Mouse (Mus musculus) heart, embryonic 11.5 days (tissue): ENCODE measurements around the gene Ptpdc1. TPM values are rescaled to one million over a fixed set of nuclear protein-coding genes. Genes with fewer than 3 reads are reported as not detected.

Experiments used
- ATAC-seq: fragments of 200-750 bp; cut with Nextera tagmentation; replicated peaks from 2 replicates; pipeline ENCODE4 v1.8.0; 2017; ENCODE audit warnings: moderate library complexity; ENCODE audit not compliant: insufficient number of reproducible peaks, low FRiP score, low TSS enrichment
- H3K27ac ChIP-seq: fragments of 300-500 bp; sonication (generic); 2 replicates; pipeline ENCODE4 v1.5.1; 2014; ENCODE audit warnings: mild to moderate bottlenecking, low read depth, low read length
- H3K27me3 ChIP-seq: fragments of 300-500 bp; sonication (generic); 2 replicates; pipeline ENCODE4 v1.6.1; 2014; ENCODE audit warnings: mild to moderate bottlenecking, low read length, mixed read lengths; ENCODE audit not compliant: control insufficient read depth, insufficient read depth
- H3K36me3 ChIP-seq: fragments of 300-500 bp; sonication (generic); 2 replicates; pipeline ENCODE4 v1.6.1; 2014; ENCODE audit warnings: mild to moderate bottlenecking, low read length, moderate library complexity, mixed read lengths; ENCODE audit not compliant: control insufficient read depth, insufficient read depth
- H3K4me1 ChIP-seq: fragments of 300-500 bp; sonication (generic); 2 replicates; pipeline ENCODE4 v1.6.1; 2014; ENCODE audit warnings: low read length; ENCODE audit not compliant: control insufficient read depth, insufficient read depth
- H3K4me2 ChIP-seq: fragments of 300-500 bp; sonication (generic); 2 replicates; pipeline ENCODE4 v1.6.1; 2014; ENCODE audit warnings: mild to moderate bottlenecking, moderate library complexity
- H3K4me3 ChIP-seq: fragments of 300-500 bp; sonication (generic); 2 replicates; pipeline ENCODE4 v1.5.1; 2014; ENCODE audit warnings: low read depth, low read length
- H3K9ac ChIP-seq: fragments of 300-500 bp; sonication (generic); 2 replicates; pipeline ENCODE4 v1.6.1; 2014; ENCODE audit warnings: mild to moderate bottlenecking, low read depth, low read length, moderate library complexity
- H3K9me3 ChIP-seq: fragments of 300-500 bp; sonication (generic); replicated peaks from 2 replicates; pipeline ENCODE4 v1.6.1; 2016; ENCODE audit warnings: low read length; ENCODE audit not compliant: control insufficient read depth
- WGBS: fragments of 180-500 bp; shearing (Covaris S2); extraction: QIAGEN DNeasy Blood & Tissue Kit; methylation state at CpG from one replicate; pipeline ENCODE4 v1.1.7; 2014; ENCODE audit not compliant: insufficient replicate concordance; 5-methylcytosine and 5-hydroxymethylcytosine counted together
- polyA plus RNA-seq: library from polyadenylated mRNA; unstranded; fragments of >200 nt; fragmentation: Nextera tagmentation; extraction: Ambion mirVana; gene quantifications from 2 replicates; pipeline ENCODE4 v1.2.1, GENCODE M21; 2014

Gene Ptpdc1
- polyA plus RNA-seq, 1 experiment from 2014 or later = 5.6 TPM

GRCm38 (mm10) chr13:48646696-48647095 is 21.2 kb upstream of the Ptpdc1 start:
- Histone ChIP-seq H3K9me3 (no peaks in the 10 kb centered on the region), H3K9ac (no peak overlapping the region), H3K4me2 (no peak overlapping the region), H3K4me3 (no peak overlapping the region), H3K36me3 (no peaks in the 10 kb centered on the region; the same call in 1 of the 2 replicates), H3K27me3 (no peaks in the 10 kb centered on the region), H3K4me1 (no peaks in the 10 kb centered on the region), H3K27ac (no peak overlapping the region)
- WGBS = 85% methylated on average over 4 of the region's 4 CpGs
- ATAC-seq = no peak

- Histone ChIP-seq H3K9me3 (no peaks in the 10 kb centered on the region), H3K36me3 (no peaks in the 10 kb centered on the region; the same call in 1 of the 2 replicates), H3K4me3 (no peak overlapping the region), H3K27ac (no peak overlapping the region), H3K4me2 (no peak overlapping the region), H3K9ac (no peak overlapping the region), H3K4me1 (no peaks in the 10 kb centered on the region), H3K27me3 (no peaks in the 10 kb centered on the region)
- no peak for ATAC-seq
- WGBS = 84% methylated on average over 3 of the region's 3 CpGs
Measured at GRCm38 (mm10) chr13:48643991-48644390, 18.5 kb upstream of the Ptpdc1 start.

- ATAC-seq = no peak
- no peak overlapping the region for H3K4me2 ChIP-seq
- no peak overlapping the region for H3K27ac ChIP-seq
- no peaks in the 10 kb centered on the region for H3K27me3 ChIP-seq
- WGBS = 71% methylated on average over 6 of the region's 6 CpGs
- no peak overlapping the region for H3K9ac ChIP-seq
- no peaks in the 10 kb centered on the region for H3K4me1 ChIP-seq
- no peaks in the 10 kb centered on the region for H3K9me3 ChIP-seq
- no peaks in the 10 kb centered on the region; the same call in 1 of the 2 replicates for H3K36me3 ChIP-seq
- H3K4me3 ChIP-seq = no peak overlapping the region
Measured at GRCm38 (mm10) chr13:48643072-48643471, 17.6 kb upstream of the Ptpdc1 start.

GRCm38 (mm10) chr13:48639570-48639969 is 14.1 kb upstream of the Ptpdc1 start:
- no peak overlapping the region for H3K27ac ChIP-seq
- ATAC-seq = no peak
- H3K36me3 ChIP-seq = no peaks in the 10 kb centered on the region; the same call in 1 of the 2 replicates
- H3K4me1 ChIP-seq = no peaks in the 10 kb centered on the region
- H3K27me3 ChIP-seq = no peaks in the 10 kb centered on the region
- no peak overlapping the region for H3K4me2 ChIP-seq
- H3K4me3 ChIP-seq = no peak overlapping the region
- no peaks in the 10 kb centered on the region for H3K9me3 ChIP-seq
- H3K9ac ChIP-seq = no peak overlapping the region

GRCm38 (mm10) chr13:48637706-48638105 is 12.2 kb upstream of the Ptpdc1 start:
- Histone ChIP-seq H3K4me1 (no peaks in the 10 kb centered on the region), H3K9me3 (no peaks in the 10 kb centered on the region), H3K27me3 (no peaks in the 10 kb centered on the region), H3K4me3 (no peak overlapping the region), H3K27ac (no peak overlapping the region), H3K4me2 (no peak overlapping the region), H3K9ac (no peak overlapping the region), H3K36me3 (no peaks in the 10 kb centered on the region)
- WGBS = 52% methylated on average over 2 of the region's 2 CpGs
- ATAC-seq = no peak

GRCm38 (mm10) chr13:48631691-48632090 is 6.2 kb upstream of the Ptpdc1 start:
- Histone ChIP-seq H3K27me3 (no peaks in the 10 kb centered on the region), H3K9me3 (no peaks in the 10 kb centered on the region)

GRCm38 (mm10) chr13:48624968-48625398 is 481 bp downstream of the Ptpdc1 start:
- Histone ChIP-seq H3K4me1 (no peaks in the 10 kb centered on the region), H3K27ac (peak overlapping the region; percentile 58; the same call in 1 of the 2 replicates), H3K36me3 (no peaks in the 10 kb centered on the region), H3K4me2 (peak overlapping the region; percentile 74), H3K9me3 (no peaks in the 10 kb centered on the region), H3K27me3 (no peaks in the 10 kb centered on the region), H3K4me3 (peak overlapping the region; percentile 73), H3K9ac (peak overlapping the region; percentile 76)
- WGBS = 3% methylated on average over 26 of the region's 26 CpGs
- peak; percentile 77 for ATAC-seq

More at GRCm38 (mm10) chr13:48631691-48632090, 6.2 kb upstream of the Ptpdc1 start:
- H3K4me3 ChIP-seq = no peak overlapping the region
- no peak overlapping the region for H3K9ac ChIP-seq
- WGBS = 69% methylated on average over 5 of the region's 5 CpGs
- no peaks in the 10 kb centered on the region for H3K36me3 ChIP-seq
- ATAC-seq = no peak
- no peaks in the 10 kb centered on the region for H3K4me1 ChIP-seq
- no peak overlapping the region for H3K4me2 ChIP-seq
- no peak overlapping the region for H3K27ac ChIP-seq

GRCm38 (mm10) chr13:48618890-48619289 is 6.6 kb downstream of the Ptpdc1 start:
- Histone ChIP-seq H3K4me1 (no peaks in the 10 kb centered on the region), H3K4me2 (no peak overlapping the region), H3K27ac (no peak overlapping the region), H3K36me3 (no peaks in the 10 kb centered on the region), H3K9ac (no peak overlapping the region), H3K9me3 (peaks cover 6% of the 10 kb centered on the region), H3K27me3 (no peaks in the 10 kb centered on the region), H3K4me3 (no peak overlapping the region)
- ATAC-seq = no peak
- 81% methylated on average over 4 of the region's 4 CpGs for WGBS

- Histone ChIP-seq H3K36me3 (no peaks in the 10 kb centered on the region), H3K4me2 (no peak overlapping the region), H3K4me1 (no peaks in the 10 kb centered on the region), H3K9me3 (peaks cover 6% of the 10 kb centered on the region), H3K9ac (no peak overlapping the region), H3K4me3 (no peak overlapping the region), H3K27me3 (no peaks in the 10 kb centered on the region), H3K27ac (no peak overlapping the region)
- ATAC-seq = no peak
Measured at GRCm38 (mm10) chr13:48617774-48618173, 7.7 kb downstream of the Ptpdc1 start.
